Mouse (Mus musculus): ENCODE results near the gene Irs1. TPM values are rescaled to one million over a fixed set of nuclear protein-coding genes. Genes with fewer than 3 reads are reported as not detected.

The Irs1 gene
- 59.9 TPM for polyA plus RNA-seq (2014; fragmentation: Illumina TruSeq; extraction: RNeasy Lipid Tissue Mini Kit (QIAGEN cat#74804))

GRCm38 (mm10) chr1:82291151-82291797 lies at the start of gene Irs1:
Irs1 (minus strand) TSS chr1:82291416.

DNA sequence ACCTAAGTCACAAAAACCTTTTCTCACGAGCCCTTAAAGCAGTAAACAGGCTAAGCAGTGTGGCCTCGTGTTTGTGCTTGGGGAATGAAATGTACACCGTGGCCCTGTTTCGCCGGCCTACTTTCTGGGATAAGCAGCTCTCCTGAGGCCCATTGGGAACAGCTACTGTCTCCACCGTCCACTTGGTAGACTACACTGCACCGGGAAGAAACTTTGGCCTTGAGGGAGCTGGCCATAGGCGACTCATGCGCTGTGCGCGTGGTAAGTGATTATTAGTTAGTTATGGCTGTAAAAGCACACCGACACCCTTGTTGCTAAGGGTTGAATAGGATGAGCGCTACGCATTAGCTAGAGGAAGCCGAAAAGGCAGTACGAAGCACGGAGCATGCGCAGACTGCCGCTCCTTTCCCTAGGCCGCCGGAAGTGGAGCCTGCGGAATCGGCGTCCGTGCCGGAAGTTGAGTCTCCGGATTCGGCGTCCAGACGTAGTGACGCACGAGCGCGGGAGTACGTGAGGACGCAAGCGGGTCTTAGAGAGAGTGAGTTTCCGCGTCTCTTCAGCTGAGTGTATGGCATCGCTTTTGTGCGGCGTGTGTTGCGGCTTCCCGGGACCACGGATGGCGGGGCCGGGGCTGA lies 25.0 kb upstream of the Irs1 start, which contains the start of gene Rhbdd1:
Rhbdd1 (plus strand) TSS at position 342 of the 635 bp plus-strand sequence.

GRCm38 (mm10) chr1:82232812-82233211 lies 58.4 kb downstream of the Irs1 start, which contains the start of gene Gm9747:
Gm9747 (plus strand) TSS chr1:82233112.

Other genes with a start within 250 kb of the Irs1 start
- not detected for gene Gm9747, start 58.3 kb downstream of the Irs1 start, polyA plus RNA-seq (2014; fragmentation: Illumina TruSeq; extraction: RNeasy Lipid Tissue Mini Kit (QIAGEN cat#74804))
- 32.4 TPM for gene Rhbdd1, start 25.0 kb upstream of the Irs1 start, polyA plus RNA-seq (2014; fragmentation: Illumina TruSeq; extraction: RNeasy Lipid Tissue Mini Kit (QIAGEN cat#74804))

Measured in ovary, adult 10 weeks (tissue).